Mouse (Mus musculus) limb, embryonic 12.5 days (tissue): ENCODE results near the gene Mecr. TPM values are rescaled to one million over a fixed set of nuclear protein-coding genes. Genes with fewer than 3 reads are reported as not detected.
"Not testable (repeated sequence)": the region's sequence is repeated elsewhere in the genome, so short reads cannot be mapped to it uniquely, and the experiment has no call there.

Experiments
- ATAC-seq: fragments of 200-750 bp; cut with Nextera tagmentation; 2 replicates; pipeline ENCODE4 v1.8.0; 2017; ENCODE audit warnings: low read depth, moderate TSS enrichment; ENCODE audit not compliant: insufficient number of reproducible peaks, insufficient read depth, low FRiP score, low TSS enrichment
- H3K27ac ChIP-seq: fragments of 300-500 bp; sonication (generic); 2 replicates; pipeline ENCODE4 v1.5.1; 2016; ENCODE audit warnings: mild to moderate bottlenecking, moderate library complexity
- H3K27me3 ChIP-seq: fragments of 300-500 bp; sonication (generic); 2 replicates; pipeline ENCODE4 v1.6.1; 2016; ENCODE audit warnings: mild to moderate bottlenecking, moderate library complexity
- H3K36me3 ChIP-seq: fragments of 300-500 bp; sonication (generic); 2 replicates; pipeline ENCODE4 v1.6.1; 2016; ENCODE audit warnings: mild to moderate bottlenecking, moderate library complexity
- H3K4me1 ChIP-seq: fragments of 300-500 bp; sonication (generic); replicated peaks from 2 replicates; pipeline ENCODE4 v1.6.1; 2016
- H3K4me2 ChIP-seq: fragments of 300-500 bp; sonication (generic); 2 replicates; pipeline ENCODE4 v1.6.1; 2016; ENCODE audit warnings: mild to moderate bottlenecking, moderate library complexity
- H3K4me3 ChIP-seq: fragments of 300-500 bp; sonication (generic); replicated peaks from 2 replicates; pipeline ENCODE4 v1.5.1; 2016; ENCODE audit warnings: mild to moderate bottlenecking
- H3K9ac ChIP-seq: fragments of 300-500 bp; sonication (generic); replicated peaks from 2 replicates; pipeline ENCODE4 v1.6.1; 2016; ENCODE audit warnings: mild to moderate bottlenecking, moderate library complexity
- H3K9me3 ChIP-seq: fragments of 300-500 bp; sonication (generic); 2 replicates; pipeline ENCODE4 v1.6.1; 2016; ENCODE audit warnings: mild to moderate bottlenecking, moderate library complexity
- WGBS: fragments of 180-500 bp; shearing (Covaris S2); methylation state at CpG from one replicate; pipeline ENCODE4 v1.1.7; 2016; 5-methylcytosine and 5-hydroxymethylcytosine counted together
- polyA plus RNA-seq: library from polyadenylated mRNA; unstranded; fragments of >200 nt; fragmentation: Nextera tagmentation; extraction: Ambion mirVana; gene quantifications from 2 replicates; pipeline ENCODE4 v1.2.1, GENCODE M21; 2016

The Mecr gene
- 45.1 and 46.9 TPM in 2 replicates for polyA plus RNA-seq

- Histone ChIP-seq H3K4me2 (peak within 1 kb of the TSS; percentile 84), H3K9me3 (no peaks in the 10 kb centered on the region), H3K4me1 (peaks cover 22% of the 10 kb centered on the region), H3K9ac (peak within 1 kb of the TSS; percentile 76), H3K4me3 (peak within 1 kb of the TSS; percentile 92), H3K27ac (no peak within 1 kb of the TSS), H3K36me3 (no peaks in the 10 kb centered on the region; the same call in 1 of the 2 replicates), H3K27me3 (peaks cover 14% of the 10 kb centered on the region; the same call in 1 of the 2 replicates)
- WGBS: under 1% methylated on average over 37 of the region's 37 CpGs
- peak; percentile 69 for ATAC-seq
These were observed at the start of gene Mecr for GRCm38 (mm10) chr4:131843290-131843743. Gene Mecr, plus strand, starts transcription at chr4:131843470.

- Histone ChIP-seq H3K4me3 (no peak overlapping the region), H3K4me2 (no peak overlapping the region), H3K27me3 (no peaks in the 10 kb centered on the region; the same call in 1 of the 2 replicates), H3K36me3 (peaks cover 13% of the 10 kb centered on the region), H3K9me3 (no peaks in the 10 kb centered on the region), H3K27ac (no peak overlapping the region), H3K9ac (no peak overlapping the region), H3K4me1 (peaks cover 3% of the 10 kb centered on the region; the same call in 1 of the 2 replicates)
- no peak for ATAC-seq
- 70% methylated on average over 14 of the region's 14 CpGs for WGBS
These were observed 46.8 kb upstream of the Mecr start for GRCm38 (mm10) chr4:131796312-131797080.

GRCm38 (mm10) chr4:131797483-131797882 lies 45.8 kb upstream of the Mecr start:
- Histone ChIP-seq H3K9ac (no peak overlapping the region), H3K27ac (no peak overlapping the region), H3K4me2 (no peak overlapping the region), H3K4me3 (no peak overlapping the region), H3K9me3 (no peaks in the 10 kb centered on the region), H3K4me1 (peaks cover 3% of the 10 kb centered on the region; the same call in 1 of the 2 replicates), H3K36me3 (peaks cover 13% of the 10 kb centered on the region), H3K27me3 (no peaks in the 10 kb centered on the region; the same call in 1 of the 2 replicates)
- ATAC-seq: no peak
- 86% methylated on average over 7 of the region's 7 CpGs for WGBS

DNA sequence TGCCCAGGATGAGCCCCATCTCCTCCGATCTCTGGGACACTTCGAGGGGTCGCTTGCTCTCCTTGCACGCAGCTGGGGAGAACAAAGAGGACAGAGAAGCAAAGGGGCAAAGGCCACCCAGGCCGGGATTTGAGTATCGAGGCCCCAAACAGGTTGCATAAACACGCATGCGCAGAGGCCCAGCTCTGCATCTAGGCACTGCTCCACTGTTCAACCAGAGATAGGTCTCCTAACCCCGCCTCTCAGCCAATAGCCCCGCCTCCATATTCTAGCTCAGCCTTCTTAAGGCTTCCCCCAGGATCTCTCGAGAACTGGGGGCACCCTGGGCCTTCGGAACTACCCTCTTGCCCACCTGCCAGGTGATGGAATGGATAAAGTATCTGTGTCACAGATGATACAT lies 45.4 kb upstream of the Mecr start:
- H3K4me3 ChIP-seq: no peak overlapping the region
- no peak overlapping the region for H3K4me2 ChIP-seq
- no peak overlapping the region for H3K27ac ChIP-seq
- H3K36me3 ChIP-seq: peaks cover 13% of the 10 kb centered on the region
- no peaks in the 10 kb centered on the region; the same call in 1 of the 2 replicates for H3K27me3 ChIP-seq
- H3K9ac ChIP-seq: no peak overlapping the region
- H3K9me3 ChIP-seq: no peaks in the 10 kb centered on the region
- 66% methylated on average over 12 of the region's 12 CpGs for WGBS
- H3K4me1 ChIP-seq: peaks cover 3% of the 10 kb centered on the region; the same call in 1 of the 2 replicates
- ATAC-seq: no peak

- WGBS: 23% methylated on average over 4 of the region's 4 CpGs
- Histone ChIP-seq H3K9me3 (no peaks in the 10 kb centered on the region), H3K4me1 (peaks cover 14% of the 10 kb centered on the region; the same call in 1 of the 2 replicates), H3K36me3 (peaks cover 8% of the 10 kb centered on the region), H3K9ac (no peak overlapping the region), H3K27me3 (no peaks in the 10 kb centered on the region; the same call in 1 of the 2 replicates), H3K4me2 (no peak overlapping the region), H3K4me3 (no peak overlapping the region), H3K27ac (no peak overlapping the region)
- no peak for ATAC-seq
These were observed 44.3 kb upstream of the Mecr start for GRCm38 (mm10) chr4:131798968-131799367.

DNA sequence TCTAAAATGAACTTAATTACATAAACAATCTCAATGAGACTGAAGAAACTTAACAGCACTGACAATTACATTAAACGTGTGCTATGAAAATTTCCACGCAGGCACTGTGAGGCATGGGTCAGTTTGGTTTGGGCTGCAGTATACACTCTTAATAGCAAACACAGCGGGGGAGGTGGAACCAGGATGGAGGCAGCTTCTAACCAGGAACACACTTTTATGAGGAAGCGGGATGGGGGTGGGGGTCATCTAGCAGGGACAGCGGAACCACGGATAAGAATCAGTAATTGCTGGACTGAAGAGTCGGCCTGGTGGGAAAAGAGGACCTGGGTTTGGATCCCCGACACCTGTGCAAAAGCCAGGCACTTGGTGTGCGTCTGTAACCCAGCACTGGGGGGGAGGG lies 39.4 kb upstream of the Mecr start:
- Histone ChIP-seq H3K9ac (no peak overlapping the region), H3K4me1 (peaks cover 12% of the 10 kb centered on the region; the same call in 1 of the 2 replicates), H3K36me3 (peaks cover 8% of the 10 kb centered on the region), H3K4me3 (no peak overlapping the region), H3K27ac (no peak overlapping the region), H3K9me3 (no peaks in the 10 kb centered on the region), H3K27me3 (no peaks in the 10 kb centered on the region; the same call in 1 of the 2 replicates), H3K4me2 (no peak overlapping the region)
- 32% methylated on average over 9 of the region's 9 CpGs for WGBS
- ATAC-seq: no peak

GRCm38 (mm10) chr4:131804732-131805131 lies 38.5 kb upstream of the Mecr start:
- not testable (repeated sequence) for H3K9me3 ChIP-seq
- ATAC-seq: peak; percentile 74; the same call in 1 of the 2 replicates

DNA sequence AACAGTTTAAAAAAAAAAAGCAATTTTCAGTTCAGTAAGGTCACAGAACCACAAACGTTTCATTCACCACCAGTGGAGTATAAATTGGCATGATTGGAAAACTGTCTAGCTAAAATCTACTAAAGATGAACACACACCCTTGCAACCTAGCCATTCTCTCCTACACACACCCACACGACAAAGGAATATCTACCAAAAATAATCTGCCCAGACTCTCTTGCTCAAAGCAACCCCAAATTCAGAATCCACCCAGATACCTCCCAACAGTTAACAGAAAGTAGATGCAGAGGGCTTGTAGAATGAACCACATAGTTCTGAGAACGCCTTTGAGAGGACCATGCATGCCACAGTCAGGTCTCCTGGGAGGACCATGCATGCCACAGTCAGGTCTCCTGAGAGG lies 38.0 kb upstream of the Mecr start:
- no peaks in the 10 kb centered on the region for H3K9me3 ChIP-seq
- no peak overlapping the region for H3K27ac ChIP-seq
- ATAC-seq: no peak
- no peak overlapping the region for H3K4me2 ChIP-seq
- peaks cover 6% of the 10 kb centered on the region for H3K36me3 ChIP-seq
- H3K9ac ChIP-seq: no peak overlapping the region
- no peak overlapping the region for H3K4me3 ChIP-seq
- WGBS: 80% methylated on average over 3 of the region's 3 CpGs
- H3K4me1 ChIP-seq: peaks cover 12% of the 10 kb centered on the region; the same call in 1 of the 2 replicates
- H3K27me3 ChIP-seq: no peaks in the 10 kb centered on the region

More at GRCm38 (mm10) chr4:131804732-131805131, 38.5 kb upstream of the Mecr start:
- H3K4me1 ChIP-seq: peaks cover 12% of the 10 kb centered on the region; the same call in 1 of the 2 replicates
- not testable (repeated sequence) for H3K4me3 ChIP-seq, H3K27me3 ChIP-seq, H3K4me2 ChIP-seq, H3K9ac ChIP-seq, H3K27ac ChIP-seq, H3K36me3 ChIP-seq
- 95% methylated on average over 3 of the region's 6 CpGs for WGBS

GRCm38 (mm10) chr4:131812458-131812857 lies 30.8 kb upstream of the Mecr start:
- H3K27ac ChIP-seq: no peak overlapping the region
- H3K27me3 ChIP-seq: no peaks in the 10 kb centered on the region
- ATAC-seq: no peak
- no peak overlapping the region for H3K4me3 ChIP-seq
- no peaks in the 10 kb centered on the region for H3K36me3 ChIP-seq
- H3K4me1 ChIP-seq: no peaks in the 10 kb centered on the region
- WGBS: 87% methylated on average over 11 of the region's 11 CpGs
- no peaks in the 10 kb centered on the region for H3K9me3 ChIP-seq
- H3K4me2 ChIP-seq: no peak overlapping the region
- H3K9ac ChIP-seq: no peak overlapping the region

- H3K4me1 ChIP-seq: no peaks in the 10 kb centered on the region
- no peak overlapping the region for H3K4me2 ChIP-seq
- no peak overlapping the region for H3K4me3 ChIP-seq
- 91% methylated on average over 7 of the region's 7 CpGs for WGBS
- no peak for ATAC-seq
- H3K27me3 ChIP-seq: no peaks in the 10 kb centered on the region
- H3K27ac ChIP-seq: no peak overlapping the region
- H3K9me3 ChIP-seq: no peaks in the 10 kb centered on the region
- H3K36me3 ChIP-seq: no peaks in the 10 kb centered on the region
- no peak overlapping the region for H3K9ac ChIP-seq
These were observed 29.5 kb upstream of the Mecr start for GRCm38 (mm10) chr4:131813798-131814197.

- ATAC-seq: no peak
- Histone ChIP-seq H3K4me3 (no peak overlapping the region), H3K9ac (no peak overlapping the region), H3K36me3 (no peaks in the 10 kb centered on the region; the same call in 1 of the 2 replicates), H3K9me3 (no peaks in the 10 kb centered on the region), H3K4me2 (no peak overlapping the region), H3K27ac (no peak overlapping the region), H3K4me1 (no peaks in the 10 kb centered on the region), H3K27me3 (no peaks in the 10 kb centered on the region; the same call in 1 of the 2 replicates)
- WGBS: 84% methylated on average over 10 of the region's 10 CpGs
These were observed 28.4 kb upstream of the Mecr start for GRCm38 (mm10) chr4:131814869-131815268.
